Mouse (Mus musculus) hindbrain, embryonic 12.5 days (tissue): ENCODE measurements around the gene Ssx2ip. TPM values are rescaled to one million over a fixed set of nuclear protein-coding genes. Genes with fewer than 3 reads are reported as not detected.
A peak's percentile ranks its signal among the peaks of the same experiment; 100 is the strongest.

ENCODE experiments used
- ATAC-seq: fragments of 200-750 bp; cut with Nextera tagmentation; 2 replicates; pipeline ENCODE4 v1.8.0; 2017; ENCODE audit warnings: moderate TSS enrichment; ENCODE audit not compliant: low FRiP score
- H3K27ac ChIP-seq: fragments of 300-500 bp; sonication (generic); 2 replicates; pipeline ENCODE4 v1.5.1; 2016; ENCODE audit warnings: mild to moderate bottlenecking
- H3K27me3 ChIP-seq: fragments of 300-500 bp; sonication (generic); 2 replicates; pipeline ENCODE4 v1.6.1; 2016; ENCODE audit warnings: mild to moderate bottlenecking
- H3K36me3 ChIP-seq: fragments of 300-500 bp; sonication (generic); 2 replicates; pipeline ENCODE4 v1.6.1; 2016; ENCODE audit warnings: mild to moderate bottlenecking
- H3K4me1 ChIP-seq: fragments of 300-500 bp; sonication (generic); 2 replicates; pipeline ENCODE4 v1.6.1; 2016
- H3K4me2 ChIP-seq: fragments of 300-500 bp; sonication (generic); replicated peaks from 2 replicates; pipeline ENCODE4 v1.6.1; 2016; ENCODE audit warnings: mild to moderate bottlenecking
- H3K4me3 ChIP-seq: fragments of 300-500 bp; sonication (generic); 2 replicates; pipeline ENCODE4 v1.5.1; 2016; ENCODE audit warnings: mild to moderate bottlenecking
- H3K9ac ChIP-seq: fragments of 300-500 bp; sonication (generic); 2 replicates; pipeline ENCODE4 v1.6.1; 2016; ENCODE audit warnings: mild to moderate bottlenecking, moderate library complexity
- H3K9me3 ChIP-seq: fragments of 300-500 bp; sonication (generic); replicated peaks from 2 replicates; pipeline ENCODE4 v1.6.1; 2016; ENCODE audit warnings: mild to moderate bottlenecking
- WGBS: fragments of 180-500 bp; shearing (Covaris S2); methylation state at CpG from one replicate; pipeline ENCODE4 v1.1.7; 2016; 5-methylcytosine and 5-hydroxymethylcytosine counted together
- polyA plus RNA-seq: library from polyadenylated mRNA; unstranded; fragments of >200 nt; fragmentation: Nextera tagmentation; extraction: Ambion mirVana; gene quantifications from 2 replicates; pipeline ENCODE4 v1.2.1, GENCODE M21; 2016

Gene Ssx2ip
- polyA plus RNA-seq, 1 experiment from 2014 or later, result 25.5 TPM

- ATAC-seq, result no peak
- Histone ChIP-seq H3K4me2 (no peak overlapping the region), H3K4me1 (no peaks in the 10 kb centered on the region), H3K27me3 (no peaks in the 10 kb centered on the region), H3K9me3 (no peaks in the 10 kb centered on the region), H3K36me3 (peaks cover 36% of the 10 kb centered on the region), H3K4me3 (no peak overlapping the region), H3K9ac (no peak overlapping the region), H3K27ac (no peak overlapping the region)
- 76% methylated on average over 7 of the region's 7 CpGs for WGBS
Observed at GRCm38 (mm10) chr3:146440422-146440821, 36.0 kb downstream of the Ssx2ip start.

GRCm38 (mm10) chr3:146442484-146442883 lies 38.0 kb downstream of the Ssx2ip start:
- 94% methylated on average over 7 of the region's 7 CpGs for WGBS
- Histone ChIP-seq H3K36me3 (peaks cover 20% of the 10 kb centered on the region), H3K27me3 (no peaks in the 10 kb centered on the region), H3K27ac (no peak overlapping the region), H3K9ac (no peak overlapping the region), H3K4me3 (no peak overlapping the region), H3K4me1 (no peaks in the 10 kb centered on the region), H3K9me3 (no peaks in the 10 kb centered on the region), H3K4me2 (no peak overlapping the region)
- ATAC-seq, result no peak

DNA sequence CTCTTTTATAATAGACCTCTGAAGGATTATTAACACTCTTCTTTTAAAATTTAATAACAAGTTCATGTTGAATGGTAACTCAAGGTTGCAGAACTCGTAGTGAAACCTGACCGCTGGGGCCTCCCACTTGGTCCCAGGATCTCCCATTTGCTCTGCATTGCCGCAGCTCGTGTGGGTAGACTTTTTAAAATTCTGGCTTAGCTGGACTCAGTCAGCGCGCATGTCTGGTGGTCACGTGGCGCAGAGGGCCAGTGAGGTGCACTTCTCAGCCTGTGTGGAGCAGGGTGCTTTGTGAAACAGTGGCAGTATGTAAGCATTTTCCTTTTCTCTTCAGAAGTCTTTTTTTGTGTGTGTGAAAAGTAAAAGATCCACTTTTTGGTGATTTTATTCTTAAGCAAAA lies 38.5 kb downstream of the Ssx2ip start:
- no peak overlapping the region for H3K4me2 ChIP-seq
- no peak overlapping the region for H3K9ac ChIP-seq
- no peaks in the 10 kb centered on the region for H3K9me3 ChIP-seq
- 90% methylated on average over 8 of the region's 8 CpGs for WGBS
- no peak overlapping the region for H3K27ac ChIP-seq
- H3K4me3 ChIP-seq, result no peak overlapping the region
- no peaks in the 10 kb centered on the region for H3K4me1 ChIP-seq
- H3K27me3 ChIP-seq, result no peaks in the 10 kb centered on the region
- ATAC-seq, result no peak
- H3K36me3 ChIP-seq, result peaks cover 16% of the 10 kb centered on the region; the same call in 1 of the 2 replicates

DNA sequence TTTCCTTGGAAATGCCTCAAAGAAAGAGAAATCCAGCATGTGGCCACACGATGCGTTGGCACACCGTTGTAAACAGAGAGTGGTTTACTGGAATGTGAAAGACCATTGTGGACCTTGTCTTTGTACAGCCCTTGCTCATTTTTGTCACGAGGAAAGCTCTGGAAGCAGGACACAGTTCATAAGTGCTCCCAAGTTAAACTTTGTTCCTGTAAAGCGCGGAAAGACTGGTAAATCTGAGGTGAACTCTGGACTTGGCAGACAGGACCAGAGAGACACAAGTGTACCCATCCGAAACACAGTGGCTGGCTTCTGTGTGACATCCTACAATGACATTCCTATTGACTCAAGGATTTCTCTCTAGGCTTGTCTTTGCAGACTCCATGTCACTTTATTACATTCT lies 38.9 kb downstream of the Ssx2ip start:
- WGBS, result 90% methylated on average over 7 of the region's 7 CpGs
- H3K27me3 ChIP-seq, result no peaks in the 10 kb centered on the region
- H3K4me2 ChIP-seq, result no peak overlapping the region
- no peaks in the 10 kb centered on the region for H3K9me3 ChIP-seq
- no peak for ATAC-seq
- peaks cover 13% of the 10 kb centered on the region; the same call in 1 of the 2 replicates for H3K36me3 ChIP-seq
- H3K4me3 ChIP-seq, result no peak overlapping the region
- H3K9ac ChIP-seq, result no peak overlapping the region
- no peaks in the 10 kb centered on the region for H3K4me1 ChIP-seq
- H3K27ac ChIP-seq, result no peak overlapping the region

- H3K9ac ChIP-seq, result no peak overlapping the region
- 0 out of 2 replicates have a peak, but pooled peaks cover under 1% of the 10 kb centered on the region for H3K4me1 ChIP-seq
- WGBS, result 95% methylated on average over 7 of the region's 7 CpGs
- H3K9me3 ChIP-seq, result no peaks in the 10 kb centered on the region
- no peak for ATAC-seq
- no peak overlapping the region for H3K4me3 ChIP-seq
- no peak overlapping the region for H3K4me2 ChIP-seq
- H3K36me3 ChIP-seq, result peaks cover 7% of the 10 kb centered on the region; the same call in 1 of the 2 replicates
- no peak overlapping the region for H3K27ac ChIP-seq
- no peaks in the 10 kb centered on the region for H3K27me3 ChIP-seq
Observed at GRCm38 (mm10) chr3:146444880-146445279, 40.4 kb downstream of the Ssx2ip start.

DNA sequence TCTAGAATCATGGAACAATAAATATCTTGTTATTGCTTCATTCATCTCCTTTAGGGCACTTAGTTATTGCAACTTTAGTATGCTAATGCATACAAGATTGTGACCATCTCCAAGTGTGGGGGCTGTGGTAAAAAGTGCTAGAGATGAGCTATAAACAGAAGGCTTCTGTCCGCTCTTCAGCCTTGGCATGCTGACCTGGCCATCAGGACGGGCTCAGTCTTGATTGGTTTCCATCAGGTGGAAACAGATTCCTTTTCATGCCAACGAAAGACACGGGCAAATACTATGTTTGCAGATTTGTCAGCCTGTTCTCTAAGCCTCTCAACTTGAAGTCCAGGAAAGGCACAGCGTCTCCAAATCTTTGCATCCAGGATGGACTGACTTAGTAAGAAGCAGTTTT lies 42.7 kb downstream of the Ssx2ip start:
- Histone ChIP-seq H3K4me2 (no peak overlapping the region), H3K4me3 (no peak overlapping the region), H3K9ac (no peak overlapping the region), H3K9me3 (no peaks in the 10 kb centered on the region), H3K27ac (no peak overlapping the region), H3K4me1 (peaks cover 10% of the 10 kb centered on the region), H3K36me3 (0 out of 2 replicates have a peak, but pooled peaks cover 3% of the 10 kb centered on the region), H3K27me3 (no peaks in the 10 kb centered on the region)
- no peak for ATAC-seq
- WGBS, result 93% methylated on average over 5 of the region's 5 CpGs

- 93% methylated on average over 3 of the region's 3 CpGs for WGBS
- H3K9me3 ChIP-seq, result no peaks in the 10 kb centered on the region
- no peak overlapping the region for H3K4me2 ChIP-seq
- H3K9ac ChIP-seq, result no peak overlapping the region
- H3K27me3 ChIP-seq, result no peaks in the 10 kb centered on the region
- peaks cover 10% of the 10 kb centered on the region for H3K4me1 ChIP-seq
- H3K27ac ChIP-seq, result no peak overlapping the region
- H3K36me3 ChIP-seq, result 0 out of 2 replicates have a peak, but pooled peaks cover 3% of the 10 kb centered on the region
- ATAC-seq, result no peak
- H3K4me3 ChIP-seq, result no peak overlapping the region
Observed at GRCm38 (mm10) chr3:146447598-146447997, 43.2 kb downstream of the Ssx2ip start.

- no peak overlapping the region for H3K9ac ChIP-seq
- H3K9me3 ChIP-seq, result no peaks in the 10 kb centered on the region
- WGBS, result 93% methylated on average over 10 of the region's 10 CpGs
- no peak for ATAC-seq
- H3K36me3 ChIP-seq, result 0 out of 2 replicates have a peak, but pooled peaks cover 3% of the 10 kb centered on the region
- no peaks in the 10 kb centered on the region for H3K27me3 ChIP-seq
- H3K4me2 ChIP-seq, result no peak overlapping the region
- H3K4me1 ChIP-seq, result peaks cover 10% of the 10 kb centered on the region
- no peak overlapping the region for H3K27ac ChIP-seq
- no peak overlapping the region for H3K4me3 ChIP-seq
Observed at GRCm38 (mm10) chr3:146448372-146448771, 43.9 kb downstream of the Ssx2ip start.

DNA sequence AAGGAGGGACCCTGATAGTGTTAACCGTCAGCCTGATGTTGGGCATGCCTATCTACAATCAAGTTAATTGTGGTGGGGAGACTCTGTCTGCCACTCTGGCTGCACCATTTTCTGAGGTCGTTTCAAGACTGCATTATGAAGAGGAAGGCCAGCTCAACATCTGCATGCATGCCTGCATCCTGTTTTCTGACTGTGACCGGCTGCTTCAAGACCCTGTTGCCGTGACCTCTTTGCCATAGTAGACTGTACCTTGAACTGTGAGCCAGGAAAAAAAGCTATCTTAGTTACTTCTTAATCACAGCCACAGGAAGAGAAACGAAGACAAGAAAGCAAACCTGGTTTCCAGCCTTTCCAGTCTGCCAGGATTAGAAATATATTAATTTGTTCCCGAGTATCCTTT lies 44.5 kb downstream of the Ssx2ip start:
- Histone ChIP-seq H3K4me2 (no peak overlapping the region), H3K27ac (no peak overlapping the region), H3K9ac (no peak overlapping the region), H3K27me3 (no peaks in the 10 kb centered on the region), H3K4me1 (peaks cover 10% of the 10 kb centered on the region), H3K36me3 (0 out of 2 replicates have a peak, but pooled peaks cover 3% of the 10 kb centered on the region), H3K4me3 (no peak overlapping the region), H3K9me3 (no peaks in the 10 kb centered on the region)
- WGBS, result 80% methylated on average over 6 of the region's 6 CpGs
- no peak for ATAC-seq

DNA sequence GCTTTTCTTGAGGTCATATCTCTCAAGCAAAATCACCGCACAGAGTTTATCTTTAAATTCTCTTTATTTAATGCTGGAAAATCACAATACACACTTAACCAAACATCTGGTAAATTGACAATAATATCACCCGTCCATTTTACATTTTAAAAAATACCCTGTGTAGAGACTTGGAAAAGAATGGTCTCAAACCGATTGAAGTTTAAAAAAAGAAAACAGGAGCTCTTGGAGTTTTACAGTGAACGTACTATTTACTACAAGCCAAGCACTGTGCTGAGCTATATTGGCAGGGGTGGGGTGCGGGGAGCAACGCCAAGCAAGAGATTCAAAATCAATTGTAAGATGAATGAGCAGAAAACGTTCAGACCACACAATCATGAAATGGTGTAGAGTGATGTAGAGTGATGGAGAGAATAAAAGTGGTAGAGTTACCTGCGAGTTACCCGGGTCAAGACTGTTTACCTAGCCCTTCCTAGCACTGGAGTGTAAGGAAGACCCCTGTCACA lies 45.4 kb downstream of the Ssx2ip start, which contains the start of gene Ctbs:
Gene Ctbs, plus strand, starts transcription at position 51 of the 506 bp plus-strand sequence.
- Histone ChIP-seq H3K27ac (peak within 1 kb of the TSS; percentile 67), H3K36me3 (0 out of 2 replicates have a peak, but pooled peaks cover 3% of the 10 kb centered on the region), H3K9ac (peak within 1 kb of the TSS; percentile 73), H3K4me3 (peak within 1 kb of the TSS; percentile 47), H3K27me3 (no peaks in the 10 kb centered on the region), H3K9me3 (no peaks in the 10 kb centered on the region), H3K4me2 (peak within 1 kb of the TSS; percentile 64), H3K4me1 (peaks cover 10% of the 10 kb centered on the region)
- ATAC-seq, result no peak
- 62% methylated on average over 9 of the region's 9 CpGs for WGBS

- no peaks in the 10 kb centered on the region for H3K9me3 ChIP-seq
- H3K4me2 ChIP-seq, result peak overlapping the region; percentile 64
- peak overlapping the region; percentile 47 for H3K4me3 ChIP-seq
- ATAC-seq, result peak; percentile 99
- no peaks in the 10 kb centered on the region for H3K27me3 ChIP-seq
- peak overlapping the region; percentile 73 for H3K9ac ChIP-seq
- peaks cover 10% of the 10 kb centered on the region for H3K4me1 ChIP-seq
- WGBS, result under 1% methylated on average over 29 of the region's 29 CpGs
- 0 out of 2 replicates have a peak, but pooled peaks cover 3% of the 10 kb centered on the region for H3K36me3 ChIP-seq
- peak overlapping the region; percentile 67 for H3K27ac ChIP-seq
Observed at GRCm38 (mm10) chr3:146450371-146450841, 46.0 kb downstream of the Ssx2ip start.

DNA sequence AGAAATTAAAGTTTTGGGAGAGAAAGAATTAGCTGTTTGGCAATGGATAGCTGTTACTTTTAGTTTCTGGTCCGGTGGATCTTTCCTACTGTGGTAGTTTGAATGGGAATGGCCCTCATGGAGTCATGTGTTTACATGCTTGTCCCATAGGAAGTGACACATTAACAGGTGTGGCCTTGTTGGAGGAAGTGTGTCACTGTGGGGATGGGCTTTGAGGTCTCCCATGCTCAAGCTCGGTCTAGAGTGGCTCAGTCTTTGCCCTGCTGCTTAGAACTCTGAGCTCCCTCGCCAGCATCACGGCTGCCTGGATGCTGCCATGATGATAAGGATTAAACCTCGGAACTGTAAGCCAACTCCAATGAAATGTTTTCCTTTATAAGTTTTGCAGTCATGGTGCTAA lies 46.9 kb downstream of the Ssx2ip start:
- Histone ChIP-seq H3K36me3 (no peaks in the 10 kb centered on the region), H3K9ac (no peak overlapping the region), H3K27ac (no peak overlapping the region), H3K27me3 (no peaks in the 10 kb centered on the region), H3K4me1 (peaks cover 10% of the 10 kb centered on the region), H3K4me2 (peak overlapping the region; percentile 64; the same call in 1 of the 2 replicates), H3K9me3 (no peaks in the 10 kb centered on the region), H3K4me3 (no peak overlapping the region)
- WGBS, result 87% methylated on average over 5 of the region's 5 CpGs
- no peak for ATAC-seq

DNA sequence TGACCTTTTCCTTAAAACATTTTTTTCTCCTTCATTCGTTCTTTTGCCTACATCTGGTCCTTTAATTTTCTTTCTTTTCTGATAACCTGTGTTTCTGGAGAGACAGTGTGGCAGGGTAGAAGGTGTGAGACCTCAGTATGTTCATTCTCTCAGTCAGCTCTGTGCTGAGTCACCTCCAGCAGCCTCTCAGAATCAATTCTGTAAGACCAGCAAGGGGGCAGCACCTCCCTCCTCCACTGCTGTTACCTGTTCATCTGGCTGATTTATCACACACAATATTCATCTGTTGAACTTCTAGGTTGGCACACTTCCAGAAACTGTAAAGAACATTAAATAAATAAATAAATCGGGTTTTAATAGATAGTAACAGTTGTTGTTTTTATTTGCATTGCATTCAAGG lies 58.5 kb downstream of the Ssx2ip start:
- Histone ChIP-seq H3K9ac (no peak overlapping the region), H3K27ac (no peak overlapping the region), H3K4me3 (no peak overlapping the region), H3K9me3 (no peaks in the 10 kb centered on the region), H3K27me3 (no peaks in the 10 kb centered on the region), H3K4me1 (no peaks in the 10 kb centered on the region), H3K4me2 (no peak overlapping the region), H3K36me3 (no peaks in the 10 kb centered on the region; the same call in 1 of the 2 replicates)
- WGBS, result 63% methylated on average over 2 of the region's 2 CpGs
- ATAC-seq, result no peak
